Mouse (Mus musculus) hindbrain, embryonic 11.5 days (tissue): Measurements from ENCODE around the gene Syde2. TPM values are rescaled to one million over a fixed set of nuclear protein-coding genes. Genes with fewer than 3 reads are reported as not detected.

ENCODE experiments used
- ATAC-seq: fragments of 200-750 bp; cut with Nextera tagmentation; 2 replicates; pipeline ENCODE4 v1.8.0; 2017; ENCODE audit warnings: mild to moderate bottlenecking, moderate TSS enrichment, moderate library complexity; ENCODE audit not compliant: low FRiP score
- DNase-seq: peaks from one replicate; pipeline ENCODE4 v3.0.0-alpha.2; 2015; ENCODE audit warnings: low spot score
- H3K27ac ChIP-seq: fragments of 300-500 bp; sonication (generic); 2 replicates; pipeline ENCODE4 v1.5.1; 2014; ENCODE audit warnings: mild to moderate bottlenecking, low read depth, low read length
- H3K27me3 ChIP-seq: fragments of 300-500 bp; sonication (generic); 2 replicates; pipeline ENCODE4 v1.6.1; 2014; ENCODE audit warnings: mild to moderate bottlenecking, low read length, moderate library complexity, mixed read lengths; ENCODE audit not compliant: control insufficient read depth, insufficient read depth
- H3K36me3 ChIP-seq: fragments of 300-500 bp; sonication (generic); 2 replicates; pipeline ENCODE4 v1.6.1; 2014; ENCODE audit warnings: mild to moderate bottlenecking, low read length, moderate library complexity, mixed read lengths; ENCODE audit not compliant: control insufficient read depth, insufficient read depth
- H3K4me1 ChIP-seq: fragments of 300-500 bp; sonication (generic); replicated peaks from 2 replicates; pipeline ENCODE4 v1.6.1; 2014; ENCODE audit warnings: low read length, mixed read lengths; ENCODE audit not compliant: control insufficient read depth, insufficient read depth
- H3K4me2 ChIP-seq: fragments of 300-500 bp; sonication (generic); replicated peaks from 2 replicates; pipeline ENCODE4 v1.6.1; 2014; ENCODE audit warnings: mild to moderate bottlenecking, low read depth, low read length
- H3K4me3 ChIP-seq: fragments of 300-500 bp; sonication (generic); 2 replicates; pipeline ENCODE4 v1.5.1; 2014; ENCODE audit warnings: low read depth, low read length
- H3K9ac ChIP-seq: fragments of 300-500 bp; sonication (generic); 2 replicates; pipeline ENCODE4 v1.6.1; 2014; ENCODE audit warnings: low read depth, low read length
- H3K9me3 ChIP-seq: fragments of 300-500 bp; sonication (generic); 2 replicates; pipeline ENCODE4 v1.6.1; 2016; ENCODE audit warnings: low read length; ENCODE audit not compliant: control insufficient read depth
- WGBS: fragments of 180-500 bp; shearing (Covaris S2); extraction: QIAGEN DNeasy Blood & Tissue Kit; methylation state at CpG from one replicate; pipeline ENCODE4 v1.1.7; 2014; 5-methylcytosine and 5-hydroxymethylcytosine counted together
- polyA plus RNA-seq: library from polyadenylated mRNA; unstranded; fragments of >200 nt; fragmentation: Nextera tagmentation; extraction: Ambion mirVana; gene quantifications from 2 replicates; pipeline ENCODE4 v1.2.1, GENCODE M21; 2014

Syde2 gene
- polyA plus RNA-seq, 1 experiment from 2014 or later, result 1.5 TPM

DNA sequence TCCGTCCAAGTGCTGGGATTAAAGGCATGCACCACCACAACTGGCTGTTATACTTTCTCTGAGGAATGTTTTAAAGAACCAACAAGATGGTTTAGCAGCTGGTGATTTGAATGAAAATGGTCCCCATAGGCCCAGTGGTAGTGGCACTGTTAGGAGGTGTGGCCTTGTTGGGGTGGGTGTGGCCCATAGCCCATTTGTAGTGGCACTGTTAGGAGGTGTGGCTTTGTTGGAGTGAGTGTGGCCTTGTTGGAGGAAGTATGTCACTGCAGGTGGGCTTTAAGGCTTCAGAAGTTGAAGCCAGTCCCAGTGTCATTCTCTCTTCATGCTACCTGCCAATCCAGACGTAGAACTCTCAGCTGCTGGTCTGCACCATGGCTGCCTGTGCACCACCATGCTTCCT is 40.7 kb downstream of the Syde2 start:
- DNase-seq (no peak), ATAC-seq (no peak)
- H3K9ac ChIP-seq, result no peak overlapping the region
- H3K27ac ChIP-seq, result no peak overlapping the region
- no peaks in the 10 kb centered on the region for H3K27me3 ChIP-seq
- H3K4me1 ChIP-seq, result no peaks in the 10 kb centered on the region
- H3K36me3 ChIP-seq, result no peaks in the 10 kb centered on the region
- no peaks in the 10 kb centered on the region for H3K9me3 ChIP-seq
- 87% methylated on average over 2 of the region's 2 CpGs for WGBS
- H3K4me3 ChIP-seq, result no peak overlapping the region
- no peak overlapping the region for H3K4me2 ChIP-seq

DNA sequence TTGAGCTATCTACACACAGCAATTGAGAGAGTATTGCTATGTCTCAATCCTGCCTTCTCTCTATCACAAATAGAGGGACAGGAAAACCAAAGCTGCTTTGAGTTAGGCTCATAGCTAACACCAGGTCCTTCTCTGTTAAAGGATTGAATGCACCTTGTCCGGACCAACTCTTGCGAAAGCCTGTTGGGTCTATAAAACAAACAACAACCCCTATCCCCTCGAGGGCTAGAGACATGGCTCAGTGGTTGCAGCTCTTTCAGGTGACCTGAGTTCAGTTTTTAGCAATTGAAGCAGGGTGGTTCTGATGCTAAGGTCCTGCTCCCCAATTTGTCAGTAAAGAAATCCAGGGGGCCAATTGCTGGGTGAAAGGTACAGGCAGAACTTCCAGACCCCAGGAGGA is 41.6 kb downstream of the Syde2 start:
- no peak overlapping the region for H3K4me3 ChIP-seq
- no peaks in the 10 kb centered on the region for H3K36me3 ChIP-seq
- WGBS, result 77% methylated on average over 3 of the region's 3 CpGs
- ATAC-seq (no peak), DNase-seq (no peak)
- H3K9ac ChIP-seq, result no peak overlapping the region
- H3K4me1 ChIP-seq, result no peaks in the 10 kb centered on the region
- no peak overlapping the region for H3K27ac ChIP-seq
- no peaks in the 10 kb centered on the region for H3K9me3 ChIP-seq
- H3K27me3 ChIP-seq, result no peaks in the 10 kb centered on the region
- no peak overlapping the region for H3K4me2 ChIP-seq

DNA sequence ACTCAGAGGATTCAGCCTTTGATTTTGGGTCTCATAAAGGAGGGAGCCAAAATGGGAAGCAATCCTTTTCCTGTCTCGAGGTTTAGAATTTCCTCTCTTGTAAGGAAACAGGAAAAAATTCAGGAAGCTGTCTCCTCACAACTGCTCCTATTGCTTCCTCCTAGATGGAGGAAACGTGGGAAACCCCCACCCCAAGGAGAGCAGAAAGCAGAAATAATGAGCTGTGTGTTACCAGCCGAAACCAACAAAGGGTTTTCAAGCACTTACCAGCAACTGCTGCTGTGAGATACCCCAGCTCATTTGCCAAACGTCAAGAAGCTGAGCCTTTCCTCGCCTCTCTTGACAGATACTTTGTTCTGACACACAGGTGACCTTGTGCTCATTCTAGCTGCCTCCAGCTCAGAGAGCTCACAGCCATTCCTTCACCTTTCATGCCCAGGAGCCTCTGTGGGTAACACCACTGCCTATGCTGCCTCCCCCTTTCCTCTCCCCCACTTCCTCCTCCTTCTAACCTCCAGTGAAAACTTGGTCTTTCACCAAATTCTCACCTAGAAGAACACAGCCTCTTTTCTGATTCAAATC is 42.7 kb downstream of the Syde2 start:
- ATAC-seq (no peak), DNase-seq (no peak)
- H3K4me3 ChIP-seq, result no peak overlapping the region
- H3K27ac ChIP-seq, result no peak overlapping the region
- no peak overlapping the region for H3K4me2 ChIP-seq
- no peak overlapping the region for H3K9ac ChIP-seq
- WGBS, result 26% methylated on average over 5 of the region's 5 CpGs
- H3K27me3 ChIP-seq, result no peaks in the 10 kb centered on the region
- no peaks in the 10 kb centered on the region for H3K9me3 ChIP-seq
- no peaks in the 10 kb centered on the region for H3K4me1 ChIP-seq
- no peaks in the 10 kb centered on the region for H3K36me3 ChIP-seq

DNA sequence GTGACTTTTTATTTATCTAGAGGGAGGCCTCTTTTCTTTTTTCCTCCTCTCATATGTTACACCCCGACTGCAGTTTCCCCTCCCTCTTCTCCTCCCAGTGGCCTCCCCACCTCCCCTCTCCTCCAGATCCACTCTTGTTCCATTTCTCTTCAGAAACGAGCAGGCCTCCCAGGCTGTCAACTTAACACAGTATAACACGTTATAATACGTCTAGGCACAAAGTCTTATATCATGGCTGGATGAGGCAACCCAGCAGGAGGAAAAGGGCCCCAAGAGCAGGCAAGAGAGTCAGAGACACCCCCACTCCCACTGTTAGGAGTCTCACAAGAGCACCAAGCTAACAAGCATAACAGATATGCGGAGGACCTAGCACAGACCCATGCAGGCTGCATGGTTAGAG is 45.3 kb downstream of the Syde2 start:
- ATAC-seq (no peak), DNase-seq (no peak)
- Histone ChIP-seq H3K9ac (no peak overlapping the region), H3K9me3 (no peaks in the 10 kb centered on the region), H3K4me3 (no peak overlapping the region), H3K4me1 (no peaks in the 10 kb centered on the region), H3K4me2 (no peak overlapping the region), H3K36me3 (no peaks in the 10 kb centered on the region), H3K27me3 (no peaks in the 10 kb centered on the region), H3K27ac (no peak overlapping the region)
- 86% methylated on average over 5 of the region's 5 CpGs for WGBS

DNA sequence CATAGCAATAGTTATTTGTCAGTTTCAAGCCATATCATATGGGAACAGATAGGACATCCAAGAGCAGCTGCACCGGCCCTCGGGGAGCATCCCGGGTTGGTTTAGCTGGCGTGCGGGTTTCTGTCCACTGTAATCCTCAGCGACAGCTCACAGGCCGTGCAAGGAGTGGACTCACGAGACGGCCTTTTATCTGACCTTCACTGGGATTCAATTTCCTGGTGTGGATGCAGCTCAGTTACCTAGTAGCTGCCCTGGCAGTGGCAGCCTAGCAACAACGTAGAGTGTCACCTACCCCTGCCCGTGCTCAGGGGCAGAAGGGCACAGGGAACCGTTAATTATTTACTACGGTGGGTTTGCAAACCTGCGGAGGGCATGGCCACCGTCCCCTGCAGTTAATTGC is 50.2 kb downstream of the Syde2 start:
- H3K27ac ChIP-seq, result no peak overlapping the region
- 50% methylated on average over 15 of the region's 15 CpGs for WGBS
- DNase-seq (no peak), ATAC-seq (no peak; the same call in 1 of the 2 replicates)
- H3K27me3 ChIP-seq, result no peaks in the 10 kb centered on the region
- no peaks in the 10 kb centered on the region for H3K36me3 ChIP-seq
- H3K9me3 ChIP-seq, result no peaks in the 10 kb centered on the region
- no peaks in the 10 kb centered on the region for H3K4me1 ChIP-seq
- no peak overlapping the region for H3K4me3 ChIP-seq
- no peak overlapping the region for H3K4me2 ChIP-seq
- H3K9ac ChIP-seq, result no peak overlapping the region

DNA sequence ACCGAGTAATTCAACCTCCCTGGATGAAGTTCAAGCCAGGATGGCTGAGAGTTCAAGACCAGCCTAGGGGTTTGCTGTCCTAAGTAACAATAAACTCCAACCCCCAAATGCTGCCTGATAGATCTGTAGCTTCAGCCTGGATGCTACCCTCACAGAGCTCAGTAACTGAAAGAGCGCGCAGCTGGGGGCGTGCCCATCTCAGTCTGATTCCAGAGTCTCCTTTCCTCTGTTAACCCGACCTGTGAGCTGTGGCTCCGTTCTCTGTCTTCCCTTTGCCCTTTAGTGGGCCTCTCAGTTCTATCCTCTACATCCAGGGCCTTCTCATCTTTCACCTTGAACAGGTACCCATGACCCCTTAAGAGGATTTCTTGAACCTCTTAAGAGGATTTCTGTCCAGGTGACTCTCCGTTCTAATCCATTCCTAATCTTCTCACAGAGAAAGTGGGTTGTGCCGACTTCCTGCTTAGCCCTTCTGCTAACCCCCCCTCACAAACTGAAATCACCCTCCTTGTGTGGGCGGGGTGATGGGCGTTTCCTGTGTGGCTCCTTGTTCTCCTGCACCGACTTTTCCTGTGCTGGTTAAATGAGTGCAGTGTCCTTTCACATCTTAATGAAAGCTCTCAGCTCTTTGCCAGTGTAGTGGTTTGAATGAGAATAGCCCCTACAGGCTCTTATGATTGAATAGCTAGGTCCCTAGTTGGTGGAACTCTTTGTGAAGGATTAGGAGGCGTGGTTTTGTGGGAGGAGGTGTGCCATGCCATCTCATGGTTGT is 51.6 kb downstream of the Syde2 start:
- no peak overlapping the region for H3K27ac ChIP-seq
- H3K4me1 ChIP-seq, result no peaks in the 10 kb centered on the region
- H3K9ac ChIP-seq, result no peak overlapping the region
- no peaks in the 10 kb centered on the region for H3K27me3 ChIP-seq
- no peak overlapping the region for H3K4me2 ChIP-seq
- DNase-seq (no peak), ATAC-seq (no peak)
- H3K9me3 ChIP-seq, result no peaks in the 10 kb centered on the region
- H3K36me3 ChIP-seq, result no peaks in the 10 kb centered on the region
- H3K4me3 ChIP-seq, result no peak overlapping the region
- 77% methylated on average over 12 of the region's 12 CpGs for WGBS

DNA sequence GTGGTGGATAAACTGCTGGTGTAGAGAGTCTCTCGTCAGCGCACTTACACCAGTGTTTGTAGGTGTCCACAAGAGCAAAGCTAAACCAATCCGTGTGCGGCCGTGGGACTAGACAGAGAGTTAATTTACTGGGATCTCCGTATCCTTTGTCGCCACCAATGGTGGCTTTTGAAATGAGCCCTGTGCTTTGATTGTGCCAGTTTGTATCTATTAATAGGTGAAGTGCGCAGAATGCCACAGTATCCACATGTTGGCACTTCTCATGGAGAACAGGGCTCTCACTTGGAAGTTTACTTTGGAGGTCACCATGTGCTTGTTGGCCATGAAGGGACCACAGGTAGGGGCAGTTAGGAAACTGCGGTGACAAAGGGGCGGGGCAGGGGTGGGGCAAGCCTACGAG is 53.7 kb downstream of the Syde2 start:
- Histone ChIP-seq H3K27ac (no peak overlapping the region), H3K4me1 (no peaks in the 10 kb centered on the region), H3K27me3 (no peaks in the 10 kb centered on the region), H3K9ac (no peak overlapping the region), H3K36me3 (no peaks in the 10 kb centered on the region), H3K4me2 (no peak overlapping the region), H3K9me3 (no peaks in the 10 kb centered on the region), H3K4me3 (no peak overlapping the region)
- ATAC-seq, result no peak
- 91% methylated on average over 11 of the region's 11 CpGs for WGBS
- DNase-seq, result no peak

DNA sequence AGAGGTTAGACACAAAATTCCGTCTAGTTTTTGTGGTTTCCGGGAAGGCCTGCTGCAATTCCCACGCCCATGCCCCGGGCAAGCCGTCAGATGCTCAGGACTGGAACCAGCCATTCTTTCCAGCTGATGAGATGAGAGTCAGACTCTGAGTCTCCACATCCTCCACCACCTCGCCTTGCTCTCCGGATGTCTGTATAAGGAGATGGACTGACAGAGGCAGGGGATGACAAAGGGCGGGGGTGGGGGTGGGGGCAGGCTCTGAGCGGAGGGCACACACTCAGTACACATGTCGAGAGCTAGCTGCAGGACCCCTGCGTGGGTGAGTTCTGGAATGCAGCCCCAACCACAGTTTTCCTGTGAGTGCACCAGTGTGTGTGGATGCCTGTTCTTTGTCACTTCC is 57.3 kb downstream of the Syde2 start:
- Histone ChIP-seq H3K4me3 (no peak overlapping the region), H3K9me3 (no peaks in the 10 kb centered on the region), H3K4me2 (no peak overlapping the region), H3K4me1 (no peaks in the 10 kb centered on the region), H3K9ac (no peak overlapping the region), H3K27me3 (no peaks in the 10 kb centered on the region), H3K36me3 (no peaks in the 10 kb centered on the region), H3K27ac (no peak overlapping the region)
- ATAC-seq, result 0 out of 2 replicates have a peak, but pooled peaks have one; percentile 33
- WGBS, result 46% methylated on average over 11 of the region's 11 CpGs
- no peak for DNase-seq

DNA sequence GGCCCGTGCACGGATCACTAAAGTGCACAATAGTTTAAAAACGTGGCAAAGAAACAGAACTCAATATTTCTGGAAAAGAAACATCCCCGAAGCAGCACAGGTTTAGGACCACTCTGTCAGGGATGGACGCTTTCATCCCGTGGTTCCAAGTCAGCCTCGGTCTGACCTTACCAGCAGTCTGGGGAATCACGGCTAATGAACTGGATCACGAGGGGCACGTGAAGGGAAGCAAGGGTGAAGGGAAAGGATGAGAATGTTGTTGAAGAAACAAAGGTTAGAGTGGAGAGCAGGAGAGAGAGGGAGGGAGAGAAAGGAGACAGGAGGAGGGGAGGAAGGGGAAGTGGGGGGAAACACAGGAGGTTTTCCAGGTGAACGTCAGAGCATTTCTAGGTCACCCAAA is 58.4 kb downstream of the Syde2 start:
- 83% methylated on average over 11 of the region's 11 CpGs for WGBS
- Histone ChIP-seq H3K27ac (no peak overlapping the region), H3K4me2 (no peak overlapping the region), H3K9me3 (no peaks in the 10 kb centered on the region), H3K9ac (no peak overlapping the region), H3K4me1 (no peaks in the 10 kb centered on the region), H3K4me3 (no peak overlapping the region), H3K36me3 (no peaks in the 10 kb centered on the region), H3K27me3 (no peaks in the 10 kb centered on the region)
- no peak for ATAC-seq
- DNase-seq, result no peak
